Mouse (Mus musculus): Measurements from ENCODE around the gene Wwox. TPM values are rescaled to one million over a fixed set of nuclear protein-coding genes. Genes with fewer than 3 reads are reported as not detected.

Gene Wwox
- polyA plus RNA-seq, 1 experiment from 2014 or later = 11.5 TPM

- DNase-seq (ENCODE audit: low spot score) = no peak
These were observed 90.1 kb downstream of the Wwox start for GRCm38 (mm10) chr8:114529581-114529980.

- DNase-seq (ENCODE audit: low spot score) = no peak
These were observed 96.7 kb downstream of the Wwox start for GRCm38 (mm10) chr8:114536201-114536600.

- DNase-seq (ENCODE audit: low spot score) = peak; percentile 11
These were observed 101.7 kb downstream of the Wwox start for GRCm38 (mm10) chr8:114541132-114541531.

GRCm38 (mm10) chr8:114548360-114548759, 108.9 kb downstream of the Wwox start:
- no peak for DNase-seq (ENCODE audit: low spot score)

- DNase-seq (ENCODE audit: low spot score) = no peak
These were observed 109.4 kb downstream of the Wwox start for GRCm38 (mm10) chr8:114548837-114549236.

- peak; percentile 10 for DNase-seq (ENCODE audit: low spot score)
These were observed 110.6 kb downstream of the Wwox start for GRCm38 (mm10) chr8:114550029-114550428.

- no peak for DNase-seq (ENCODE audit: low spot score)
These were observed 113.2 kb downstream of the Wwox start for GRCm38 (mm10) chr8:114552606-114553005.

- DNase-seq (ENCODE audit: low spot score) = no peak
These were observed 115.5 kb downstream of the Wwox start for GRCm38 (mm10) chr8:114554966-114555365.

- no peak for DNase-seq (ENCODE audit: low spot score)
These were observed 116.2 kb downstream of the Wwox start for GRCm38 (mm10) chr8:114555491-114556202.

- DNase-seq (ENCODE audit: low spot score) = no peak
These were observed 121.7 kb downstream of the Wwox start for GRCm38 (mm10) chr8:114561191-114561590.

- no peak for DNase-seq (ENCODE audit: low spot score)
These were observed 123.0 kb downstream of the Wwox start for GRCm38 (mm10) chr8:114562486-114562885.

- no peak for DNase-seq (ENCODE audit: low spot score)
These were observed 123.9 kb downstream of the Wwox start for GRCm38 (mm10) chr8:114563361-114563760.

GRCm38 (mm10) chr8:114564036-114564435, 124.6 kb downstream of the Wwox start:
- DNase-seq (ENCODE audit: low spot score) = no peak

- DNase-seq (ENCODE audit: low spot score) = no peak
These were observed 129.2 kb downstream of the Wwox start for GRCm38 (mm10) chr8:114568531-114569166.

- no peak for DNase-seq (ENCODE audit: low spot score)
These were observed 133.7 kb downstream of the Wwox start for GRCm38 (mm10) chr8:114573014-114573746.

- no peak for DNase-seq (ENCODE audit: low spot score)
These were observed 134.3 kb downstream of the Wwox start for GRCm38 (mm10) chr8:114573747-114574093.

GRCm38 (mm10) chr8:114579292-114579691, 139.8 kb downstream of the Wwox start:
- no peak for DNase-seq (ENCODE audit: low spot score)

- no peak for DNase-seq (ENCODE audit: low spot score)
These were observed 141.2 kb downstream of the Wwox start for GRCm38 (mm10) chr8:114580684-114581083.

- DNase-seq (ENCODE audit: low spot score) = no peak
These were observed 150.9 kb downstream of the Wwox start for GRCm38 (mm10) chr8:114590336-114590867.

- DNase-seq (ENCODE audit: low spot score) = no peak
These were observed 152.1 kb downstream of the Wwox start for GRCm38 (mm10) chr8:114591296-114592280.

Measured in thymus, postnatal 0 days (tissue).